Mouse (Mus musculus): Measurements from ENCODE around the gene Asic2.

Asic2 gene

DNA sequence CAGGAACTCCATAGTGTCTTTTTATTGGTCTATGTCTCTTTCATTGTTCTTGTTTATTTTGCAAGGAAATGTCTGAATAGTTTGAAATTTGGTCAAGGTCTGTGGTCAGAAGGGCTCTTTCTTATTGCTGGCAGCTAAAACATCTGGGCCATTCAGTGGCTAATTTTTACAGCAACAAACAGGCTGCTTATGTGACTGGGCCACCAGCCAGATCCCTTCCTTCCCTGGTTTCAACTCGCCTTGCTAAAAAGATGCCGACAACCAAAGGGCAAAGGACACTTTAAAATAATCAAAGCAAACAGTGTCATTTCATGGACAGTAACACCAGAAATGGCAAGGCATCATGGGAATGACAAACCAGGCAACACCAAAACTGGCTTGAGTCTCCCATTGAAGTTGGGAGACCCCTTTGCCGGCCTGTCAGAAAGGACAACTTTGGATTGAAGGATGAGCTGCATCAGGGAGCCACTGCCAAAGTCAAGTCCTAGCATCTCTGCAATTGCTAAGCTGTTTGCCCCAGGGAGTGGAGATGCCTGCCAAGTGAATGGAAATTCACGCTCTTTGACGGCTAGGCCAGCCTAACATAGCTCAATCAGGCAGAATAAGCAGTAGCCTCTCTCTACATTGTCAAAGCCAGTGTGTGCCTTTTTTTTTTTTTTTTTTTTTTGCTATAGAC, 123.1 kb downstream of the Asic2 start:
- DNase-seq (ENCODE audit: low spot score in 2 of 2) = no peak

DNA sequence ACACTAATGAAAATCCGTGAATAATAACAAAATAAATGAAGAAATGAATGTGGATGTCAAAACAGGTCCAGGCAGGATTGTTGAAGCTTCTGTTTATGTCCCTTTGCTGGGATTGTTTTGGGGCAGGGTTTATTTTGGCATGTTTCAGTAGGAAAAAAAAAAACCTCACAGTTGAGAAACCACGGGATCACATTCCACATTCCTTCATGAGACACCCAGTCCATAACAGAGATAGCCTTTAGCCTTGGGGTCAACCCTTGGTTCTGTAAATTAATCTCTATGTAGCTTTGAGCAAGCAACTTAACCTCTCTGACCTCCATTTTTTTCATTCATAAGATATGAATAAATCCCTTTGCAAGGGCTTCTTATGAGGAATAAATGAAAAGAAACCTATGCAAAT, 127.3 kb downstream of the Asic2 start:
- DNase-seq (ENCODE audit: low spot score in 2 of 2) = no peak

DNA sequence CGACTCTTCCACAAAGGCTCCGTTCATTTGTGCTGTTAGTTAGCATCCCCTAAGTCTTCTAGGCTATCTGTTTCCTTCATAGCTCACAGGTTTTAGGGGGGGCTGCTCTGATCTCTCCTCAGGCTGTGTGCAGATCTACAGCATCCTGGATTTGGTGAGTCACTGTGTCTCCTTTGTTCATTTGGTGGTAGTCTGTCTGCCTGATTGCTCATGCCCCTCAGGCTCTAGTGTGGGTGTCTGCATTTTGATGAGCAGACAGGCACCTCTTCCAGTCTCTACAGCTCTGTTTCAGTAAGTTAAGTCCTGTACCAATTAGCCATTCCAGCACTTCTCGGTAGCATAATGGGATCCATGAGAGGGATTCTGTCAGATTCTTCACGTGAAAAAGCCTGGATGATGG, 129.8 kb downstream of the Asic2 start:
- no peak for DNase-seq (ENCODE audit: low spot score in 2 of 2)

DNA sequence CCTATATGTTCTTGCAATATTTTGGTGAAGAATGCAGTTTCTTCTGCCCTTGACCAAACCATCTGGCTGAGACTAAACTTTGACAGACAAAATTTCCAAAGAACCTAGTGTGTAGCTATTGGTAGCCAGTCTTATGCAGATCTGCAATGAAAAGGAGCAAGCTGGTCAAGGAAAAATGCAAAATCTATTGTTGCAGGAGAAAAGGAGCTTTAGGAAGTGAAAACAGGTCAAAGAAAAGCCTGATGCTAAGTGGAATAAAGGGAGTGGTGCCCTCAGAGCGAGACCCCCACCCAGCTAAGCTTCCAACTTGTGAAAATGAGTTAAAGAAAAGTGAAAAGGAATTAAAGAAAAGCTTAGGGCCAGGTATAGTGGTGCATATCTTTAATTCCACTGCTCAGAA, 135.9 kb downstream of the Asic2 start:
- DNase-seq (ENCODE audit: low spot score in 2 of 2) = no peak

DNA sequence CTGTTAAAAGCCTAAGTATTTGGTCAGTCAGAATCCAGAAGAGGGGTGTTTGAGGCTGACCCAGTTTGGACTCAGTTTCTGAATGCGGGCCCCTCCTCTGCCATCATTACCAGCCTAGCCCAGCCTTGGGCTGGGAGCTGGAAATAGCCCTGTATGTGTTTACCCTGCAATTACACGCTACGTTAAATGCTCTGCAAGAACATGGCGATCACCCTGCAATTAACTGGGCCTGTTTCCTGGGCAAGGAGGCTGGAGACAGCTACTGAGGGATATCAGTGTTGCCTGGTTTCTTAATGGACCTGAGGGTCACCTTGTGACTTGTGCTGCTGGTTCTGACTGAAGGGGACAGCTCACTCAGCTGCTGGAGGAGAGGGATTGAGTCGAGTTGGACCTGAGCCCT, 151.7 kb downstream of the Asic2 start:
- DNase-seq (ENCODE audit: low spot score in 2 of 2) = no peak

DNA sequence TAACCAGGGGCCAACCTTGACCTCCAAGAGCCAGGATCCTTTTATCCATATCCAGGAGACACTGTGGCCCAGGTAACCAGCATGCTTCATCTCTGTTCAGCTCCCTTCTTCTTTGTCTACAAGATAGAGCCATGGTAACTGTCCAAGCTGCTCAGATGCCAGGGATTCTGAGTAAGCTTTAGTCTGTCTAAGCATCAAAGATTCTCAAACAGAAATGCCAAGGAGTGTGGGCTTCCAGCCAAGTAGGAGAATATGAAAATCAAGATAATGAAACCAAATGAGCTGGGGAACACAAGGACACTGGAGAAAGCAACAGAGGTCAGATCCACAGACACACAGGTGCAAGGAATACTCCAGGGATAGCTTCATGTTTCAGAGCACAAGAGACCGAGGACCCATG, 153.4 kb downstream of the Asic2 start:
- peak in 1 of 2 experiments; percentile 19 for DNase-seq (ENCODE audit: low spot score in 2 of 2)

DNA sequence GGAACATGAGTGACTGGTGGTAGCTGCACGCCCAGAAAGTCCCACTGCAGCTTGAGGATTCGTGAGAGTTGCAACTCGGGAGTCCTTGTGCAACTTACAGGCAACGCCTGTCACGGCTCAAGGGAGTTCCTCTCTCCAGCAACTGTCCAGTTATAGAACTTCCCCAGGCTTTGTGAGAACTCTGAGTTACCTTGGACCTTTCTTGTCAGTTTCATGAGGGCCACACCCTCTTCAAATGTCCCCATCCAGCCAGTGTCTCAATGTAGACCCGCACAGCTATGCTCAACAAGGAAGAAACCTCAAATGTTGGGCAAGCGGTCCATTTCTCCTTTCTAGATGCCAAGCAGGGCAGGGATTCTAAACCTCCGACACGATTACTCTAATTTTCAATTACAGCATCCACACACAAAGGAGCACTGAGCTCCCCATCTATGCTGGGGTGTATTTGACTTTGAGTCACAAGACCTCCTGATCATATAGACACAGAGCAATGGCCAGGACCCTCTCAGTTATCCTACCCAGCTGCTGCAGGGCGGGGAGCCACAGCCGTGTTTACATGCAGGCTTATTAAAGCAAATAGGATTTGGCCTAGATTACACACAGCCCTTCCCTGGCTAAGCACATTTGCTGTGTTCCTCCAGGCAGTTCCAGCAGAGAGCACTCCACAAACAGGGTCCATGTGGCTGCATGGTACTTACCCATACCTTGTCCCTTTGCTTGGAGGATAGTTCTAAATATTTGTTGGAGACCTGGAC, 161.2 kb downstream of the Asic2 start:
- DNase-seq (ENCODE audit: low spot score in 2 of 2) = no peak

DNA sequence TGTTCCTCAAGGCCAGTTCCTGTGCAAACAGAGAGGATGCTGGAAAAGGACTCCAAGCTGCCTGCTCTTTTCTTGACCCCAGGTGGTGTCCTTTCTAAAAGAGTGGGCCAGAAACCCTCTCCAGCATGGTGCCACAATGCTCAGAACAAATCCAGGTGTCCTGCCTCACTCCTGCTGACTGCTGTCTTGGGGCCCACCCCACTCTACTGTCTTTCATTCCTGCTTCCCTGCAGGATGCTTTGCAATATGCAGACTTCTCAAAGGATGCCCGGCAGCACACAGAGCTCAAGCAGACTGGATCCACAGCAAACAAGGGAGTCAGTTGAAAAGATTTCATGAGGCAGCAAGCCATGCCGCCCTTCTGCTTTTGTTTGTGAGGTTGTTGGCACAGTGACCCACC, 164.7 kb downstream of the Asic2 start:
- DNase-seq (ENCODE audit: low spot score in 2 of 2) = no peak

DNA sequence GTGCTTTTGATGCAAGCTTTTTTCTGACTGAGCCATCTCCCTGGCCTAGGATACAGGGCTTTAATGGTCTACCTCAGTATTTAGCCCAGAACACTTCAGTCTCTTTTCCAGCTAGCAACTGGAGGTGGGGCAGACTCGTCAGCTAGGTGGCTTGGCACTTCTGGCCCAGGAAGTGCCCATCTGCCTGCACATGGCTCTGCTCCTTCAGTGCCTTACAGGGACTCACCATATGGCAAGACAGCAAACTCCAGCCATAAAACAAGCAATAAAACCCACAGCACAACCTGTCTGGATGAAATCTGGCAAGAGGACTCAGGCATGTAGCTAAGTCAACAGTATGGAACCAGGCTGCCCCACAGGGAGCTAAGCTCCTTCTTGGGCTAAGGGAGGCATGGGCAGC, 165.6 kb downstream of the Asic2 start:
- no peak for DNase-seq (ENCODE audit: low spot score in 2 of 2)

DNA sequence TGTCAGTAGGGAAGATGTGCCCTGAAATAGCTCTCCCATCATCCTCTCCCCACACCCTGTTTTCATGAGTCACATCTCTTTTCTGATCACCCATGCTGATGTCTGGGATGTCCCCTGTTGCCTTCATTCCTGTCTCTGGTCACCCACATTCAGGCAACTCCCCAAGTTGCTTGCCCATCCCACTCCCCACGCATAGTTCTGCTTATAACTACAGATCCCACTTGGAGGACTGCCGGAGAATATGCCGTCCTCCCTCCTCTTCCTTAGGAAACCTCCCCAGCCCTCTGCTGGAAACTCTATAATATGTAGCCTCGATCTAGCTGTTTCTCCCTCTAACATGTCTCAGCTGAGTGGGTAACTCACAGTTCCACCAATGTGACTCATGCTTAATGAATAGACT, 167.4 kb downstream of the Asic2 start:
- peak; percentile 59 to 60 for DNase-seq (ENCODE audit: low spot score in 2 of 2)

DNA sequence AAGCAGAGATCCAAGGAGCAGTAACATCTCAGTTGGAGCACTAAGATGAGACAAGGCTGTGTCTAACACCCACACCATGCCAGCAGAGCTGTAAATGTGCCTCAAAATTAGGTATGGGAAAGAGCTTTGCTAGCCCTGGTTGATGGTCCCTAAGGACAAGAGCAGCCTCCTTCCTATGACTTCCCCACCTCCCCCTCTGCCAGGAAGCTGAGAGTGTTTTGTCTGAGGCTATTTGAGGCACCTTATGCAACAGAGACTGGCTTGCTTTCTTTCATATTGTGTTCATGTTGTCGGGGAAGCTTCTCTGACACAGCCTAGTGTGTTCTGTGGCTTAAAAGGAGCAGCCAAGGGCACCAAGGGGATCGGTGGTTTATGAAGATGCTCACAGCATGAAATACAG, 174.7 kb downstream of the Asic2 start:
- no peak for DNase-seq (ENCODE audit: low spot score in 2 of 2)

DNA sequence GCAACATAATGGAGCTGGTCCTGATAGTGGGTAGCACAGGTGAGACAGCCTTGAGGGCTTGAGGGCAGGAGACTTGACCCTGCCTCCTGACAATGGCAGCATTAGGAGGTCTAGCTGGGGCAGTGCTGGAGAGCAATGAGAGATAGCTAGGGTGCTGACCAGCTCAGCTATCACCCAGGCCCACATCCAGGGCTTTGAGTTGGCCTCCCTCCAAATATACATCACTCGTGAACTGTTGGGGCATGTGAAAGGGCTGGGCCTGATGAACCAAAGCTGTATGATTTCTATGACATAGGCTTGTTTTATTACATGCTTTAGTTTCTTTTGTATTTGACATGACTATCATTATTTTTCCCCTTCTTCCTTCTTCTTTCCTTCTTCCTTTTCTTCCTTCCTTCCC, 176.7 kb downstream of the Asic2 start:
- DNase-seq (ENCODE audit: low spot score in 2 of 2) = no peak

DNA sequence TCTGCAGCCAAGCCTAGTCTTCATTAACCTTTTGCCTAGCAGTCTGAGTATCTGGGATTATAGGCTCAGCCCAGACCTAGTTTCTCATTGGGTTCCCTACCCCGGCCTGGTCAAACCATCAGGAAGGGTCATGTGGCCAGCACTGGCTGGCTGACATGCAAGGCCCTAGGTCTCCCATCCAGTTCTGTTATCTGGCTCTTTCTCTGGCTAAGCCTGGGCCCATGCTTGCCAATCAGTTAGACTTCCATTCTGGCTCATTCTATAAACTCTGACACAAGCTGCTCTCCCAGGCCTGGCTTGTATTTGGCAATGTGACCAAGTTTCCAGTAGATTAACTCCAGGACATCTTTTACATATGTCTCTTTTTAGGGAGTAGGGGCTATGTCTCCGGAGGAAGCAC, 187.7 kb downstream of the Asic2 start:
- no peak for DNase-seq (ENCODE audit: low spot score in 2 of 2)

DNA sequence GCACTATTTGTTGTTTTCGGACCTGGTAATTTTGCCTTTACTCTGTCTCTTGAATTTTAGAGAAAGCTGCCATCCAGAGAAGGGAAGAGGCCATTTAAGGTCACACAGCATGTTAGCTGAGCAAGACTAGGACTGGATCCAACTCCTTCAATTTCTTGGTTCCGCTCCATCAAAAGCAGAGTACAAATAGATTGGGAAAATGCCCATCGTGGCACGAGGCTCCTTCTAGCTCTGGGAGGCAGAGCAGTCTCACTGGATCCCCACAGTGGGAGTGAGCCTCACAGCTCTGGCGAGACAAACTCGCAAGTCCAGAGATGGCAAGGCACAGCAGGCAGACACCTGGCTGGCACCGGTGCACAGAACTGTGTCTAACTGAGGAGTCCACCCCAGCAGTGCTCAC, 188.4 kb downstream of the Asic2 start:
- DNase-seq (ENCODE audit: low spot score in 2 of 2) = peak in 1 of 2 experiments; percentile 28

DNA sequence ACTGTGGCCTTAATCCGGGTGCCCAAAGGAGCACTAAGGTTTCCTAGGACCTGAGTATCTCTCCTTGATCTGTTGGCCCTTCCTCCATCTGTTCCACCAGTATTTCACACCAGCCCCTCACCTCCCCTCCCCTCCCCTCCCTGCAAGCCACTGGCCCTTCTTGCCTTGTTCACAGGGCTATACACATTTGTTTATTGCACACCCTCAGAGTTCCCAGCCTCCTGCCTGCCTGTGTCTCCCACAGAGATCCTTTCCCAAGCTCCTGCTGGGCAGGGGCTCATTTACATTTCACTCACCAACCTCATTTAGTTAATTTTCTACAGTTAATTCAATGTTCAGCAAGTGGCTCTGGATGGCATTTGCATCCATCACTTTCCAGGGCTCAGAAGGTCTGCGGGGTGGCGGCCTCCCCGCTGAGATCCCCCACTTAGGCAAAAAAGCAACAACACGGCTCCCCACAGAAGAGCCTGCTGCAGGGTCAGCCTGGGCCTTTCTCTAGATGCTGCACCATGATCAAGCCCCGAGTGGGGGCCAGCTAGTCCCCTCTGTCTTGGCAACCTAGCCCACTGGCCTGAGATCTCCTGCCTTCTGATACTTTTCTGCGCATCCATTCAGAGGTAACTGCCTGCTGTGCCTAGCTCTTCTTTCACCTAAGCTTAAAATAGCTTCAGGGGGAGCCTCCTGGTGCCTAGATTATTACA, 196.9 kb downstream of the Asic2 start:
- no peak for DNase-seq (ENCODE audit: low spot score in 2 of 2)

DNA sequence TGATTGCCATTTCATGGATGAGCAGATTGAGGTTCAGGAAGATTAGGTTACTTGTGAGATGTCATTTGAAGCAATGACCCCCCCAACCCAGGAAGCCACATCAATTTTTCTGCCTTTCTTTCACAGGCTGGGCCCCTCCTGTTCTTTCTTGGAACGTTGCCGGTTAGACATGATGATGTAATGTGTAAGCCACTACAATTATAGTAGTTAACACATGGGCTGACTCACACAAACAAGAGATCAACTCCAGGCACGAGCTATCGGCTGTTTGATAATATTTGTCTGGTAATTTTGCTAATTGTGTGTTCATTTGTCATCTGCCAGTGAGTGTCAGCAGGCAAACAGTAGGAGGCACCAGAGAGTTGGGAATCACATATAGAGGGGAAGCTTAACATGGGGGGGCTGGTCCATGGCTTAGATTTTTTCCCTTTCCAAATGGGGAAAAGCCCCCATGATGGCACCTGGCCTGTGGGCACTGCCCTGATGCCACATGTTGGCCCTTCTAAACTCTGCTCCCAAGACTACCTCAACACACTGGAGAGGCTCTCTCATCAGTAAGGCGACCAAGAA, 198.5 kb downstream of the Asic2 start:
- no peak for DNase-seq (ENCODE audit: low spot score in 2 of 2)

DNA sequence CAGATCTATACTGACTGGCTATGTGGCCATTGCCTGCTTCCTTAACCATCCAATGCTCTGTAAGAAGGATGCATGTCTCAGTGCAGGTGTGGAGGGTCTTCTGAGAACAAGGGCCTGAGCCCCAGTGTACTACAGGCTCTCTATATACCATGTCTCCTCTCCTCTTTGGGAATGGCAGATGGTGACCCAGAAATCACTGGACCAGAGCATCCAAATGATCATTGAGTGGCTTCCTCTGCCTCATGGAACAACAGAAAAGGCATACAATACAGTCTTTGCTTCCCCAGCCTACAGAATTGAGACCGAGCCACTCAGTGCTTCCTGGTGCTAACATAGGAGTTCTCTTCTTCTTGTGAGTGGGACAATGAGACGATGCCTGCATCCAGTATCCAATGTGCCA, 200.0 kb downstream of the Asic2 start:
- DNase-seq (ENCODE audit: low spot score in 2 of 2) = no peak

DNA sequence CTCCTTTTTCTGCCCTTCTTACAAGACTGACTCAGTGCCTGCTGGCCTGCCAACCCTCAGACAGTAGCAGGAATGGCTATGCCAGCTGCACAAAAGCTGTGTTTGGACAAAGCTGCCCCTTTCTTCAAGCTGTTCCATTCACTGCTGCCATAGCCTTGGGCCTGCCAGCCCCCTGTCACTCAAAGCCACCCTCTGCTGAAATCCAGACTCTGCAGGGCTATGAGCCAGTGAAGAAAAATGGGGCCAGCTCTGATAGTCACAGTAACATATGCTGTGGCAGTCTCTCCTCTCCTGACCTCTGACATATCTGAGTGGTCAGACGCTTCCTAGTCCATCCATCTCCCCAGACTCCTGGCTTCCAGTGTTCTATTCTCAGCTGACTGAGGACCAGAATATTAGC, 200.5 kb downstream of the Asic2 start:
- peak; percentile 36 to 54 for DNase-seq (ENCODE audit: low spot score in 2 of 2)

DNA sequence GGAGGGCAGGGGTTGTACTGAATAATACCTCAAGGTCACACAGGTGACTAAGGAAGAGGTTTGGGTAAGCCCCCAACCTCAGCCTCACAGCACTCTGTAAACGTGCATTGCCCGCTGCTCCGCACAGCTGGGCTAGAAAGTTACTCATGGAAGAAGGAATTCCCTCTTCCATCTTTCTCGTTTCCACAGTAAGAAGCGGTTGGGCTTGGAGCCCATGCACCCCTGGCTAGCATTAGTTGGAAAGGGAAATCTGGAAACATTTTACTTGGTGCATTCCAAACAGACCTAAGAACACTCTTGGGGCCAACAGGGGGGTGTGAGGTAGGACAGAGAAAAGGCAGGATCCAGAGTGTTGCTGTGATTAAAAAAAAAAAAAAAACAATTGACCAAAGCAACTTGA, 203.0 kb downstream of the Asic2 start:
- no peak for DNase-seq (ENCODE audit: low spot score in 2 of 2)

DNA sequence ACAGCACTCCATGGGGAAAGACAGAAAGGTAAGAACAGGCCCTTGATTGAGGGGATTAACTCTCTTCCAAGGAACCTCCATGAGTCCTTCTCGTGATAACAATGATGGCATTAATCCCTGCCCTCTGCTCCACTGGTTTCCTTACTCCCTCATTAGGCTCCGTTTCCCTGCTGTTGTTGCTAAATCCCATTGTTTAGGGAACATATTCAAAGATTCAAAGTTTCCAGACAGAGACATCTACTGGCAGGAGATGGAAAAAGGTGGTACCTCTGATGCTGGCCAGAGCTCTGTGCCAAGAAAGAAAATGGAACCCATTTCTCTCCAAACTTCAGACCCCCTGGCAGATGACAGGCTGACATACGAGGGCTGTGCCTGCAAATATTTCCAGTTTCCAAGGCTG, 203.5 kb downstream of the Asic2 start:
- DNase-seq (ENCODE audit: low spot score in 2 of 2) = no peak

DNA sequence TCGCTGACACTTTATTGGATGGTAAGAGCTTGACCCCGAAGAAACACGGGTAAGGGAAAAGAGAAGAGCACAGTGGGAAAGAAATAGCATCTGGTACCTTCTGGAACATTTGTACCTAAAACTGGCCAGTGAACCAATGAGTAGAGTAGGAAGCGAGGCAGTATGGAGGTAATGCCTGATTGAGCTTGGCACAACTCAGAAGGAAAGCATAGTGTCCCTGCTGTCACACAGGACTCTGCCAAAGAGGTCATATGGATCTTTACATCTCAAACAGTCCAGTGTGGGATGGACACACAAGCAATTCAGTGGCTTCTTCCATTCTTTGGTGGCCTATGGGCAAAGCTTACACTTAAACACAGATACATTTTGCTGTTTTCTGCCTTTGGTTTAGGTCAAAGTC, 211.0 kb downstream of the Asic2 start:
- no peak for DNase-seq (ENCODE audit: low spot score in 2 of 2)

DNA sequence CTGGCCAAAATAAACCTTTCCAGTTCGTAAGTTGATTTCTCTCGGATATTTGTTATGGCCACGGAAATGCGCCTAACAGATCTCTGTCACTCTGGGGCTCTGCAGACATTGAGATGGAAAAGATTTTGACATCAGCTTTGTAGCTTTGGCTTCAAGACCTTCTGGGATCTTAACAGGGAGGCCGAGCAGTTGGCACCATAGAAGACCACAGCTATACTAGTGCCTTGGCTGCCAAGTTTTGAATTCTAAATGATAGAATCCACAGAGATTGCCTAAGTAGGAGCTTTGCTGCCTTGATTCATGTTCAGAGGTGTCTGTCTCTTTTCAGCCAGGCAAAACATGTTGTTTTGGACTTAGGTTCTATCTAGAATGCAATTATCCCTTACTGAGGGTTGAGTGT, 217.4 kb downstream of the Asic2 start:
- no peak for DNase-seq (ENCODE audit: low spot score in 2 of 2)

DNA sequence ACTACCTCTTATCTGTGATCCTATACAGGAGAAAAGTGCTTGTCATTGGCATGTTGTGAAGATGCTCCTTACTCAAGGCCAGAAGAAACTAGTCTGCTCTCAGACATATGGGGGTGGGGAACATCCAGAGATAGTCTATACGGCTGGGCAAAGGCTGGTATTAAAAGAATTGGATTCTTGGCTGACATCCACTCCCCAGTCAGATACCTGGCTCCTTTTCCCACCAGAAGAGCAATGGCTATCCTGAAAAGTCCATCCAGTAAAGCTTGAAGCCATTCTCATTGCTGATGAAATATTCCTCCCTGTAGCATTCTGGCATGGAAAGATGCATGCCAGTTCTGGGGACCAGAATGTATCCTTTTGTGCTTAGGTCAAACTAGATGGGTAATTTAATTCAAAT, 218.2 kb downstream of the Asic2 start:
- no peak for DNase-seq (ENCODE audit: low spot score in 2 of 2)
